Mouse (Mus musculus) Patski (cell line): ENCODE measurements around the gene Mrps27. TPM values are rescaled to one million over a fixed set of nuclear protein-coding genes. Genes with fewer than 3 reads are reported as not detected.

Experiments
- ATAC-seq: fragments of 100-300 bp; one replicate; pipeline ENCODE4 v1.8.0; 2021
- CTCF ChIA-PET: fragments of 350-600 bp; sonication (Branson Sonifier 250); formaldehyde crosslinking; loops from one replicate; lab custom pipeline; 2022; ENCODE audit warnings: inconsistent platforms; lab: Charles Lee
- POLR2A ChIA-PET: fragments of 350-600 bp; sonication (Branson Sonifier 250); formaldehyde crosslinking; loops from one replicate; lab custom pipeline; 2022; ENCODE audit warnings: antibody characterized with exemption, inconsistent platforms; lab: Charles Lee
- DNase-seq: peaks from one replicate; pipeline ENCODE4 v3.0.0-alpha.2; 2011; ENCODE audit warnings: low read depth, low spot score
- H3K27me3 ChIP-seq: fragments of 371-371 bp; one replicate; pipeline ENCODE4 v1.5.1; 2021
- CTCF ChIP-seq: fragments of 100-300 bp; IDR thresholded peaks from one replicate; pipeline ENCODE4 v1.5.1; 2021
- in situ Hi-C: fragments of 300-500 bp; cut with MboI; formaldehyde crosslinking; loops from 3 replicates; pipeline ENCODE4 v1.11.1; 2018; ENCODE audit warnings: low pct_unique_long_range_greater_than_20kb, mixed read lengths
- polyA plus RNA-seq: library from polyadenylated mRNA; unstranded; gene quantifications from one replicate; pipeline ENCODE4 v1.2.3, GENCODE M21; 2021

The Mrps27 gene
- polyA plus RNA-seq, 1 experiment from 2014 or later, result 37.7 TPM

DNA sequence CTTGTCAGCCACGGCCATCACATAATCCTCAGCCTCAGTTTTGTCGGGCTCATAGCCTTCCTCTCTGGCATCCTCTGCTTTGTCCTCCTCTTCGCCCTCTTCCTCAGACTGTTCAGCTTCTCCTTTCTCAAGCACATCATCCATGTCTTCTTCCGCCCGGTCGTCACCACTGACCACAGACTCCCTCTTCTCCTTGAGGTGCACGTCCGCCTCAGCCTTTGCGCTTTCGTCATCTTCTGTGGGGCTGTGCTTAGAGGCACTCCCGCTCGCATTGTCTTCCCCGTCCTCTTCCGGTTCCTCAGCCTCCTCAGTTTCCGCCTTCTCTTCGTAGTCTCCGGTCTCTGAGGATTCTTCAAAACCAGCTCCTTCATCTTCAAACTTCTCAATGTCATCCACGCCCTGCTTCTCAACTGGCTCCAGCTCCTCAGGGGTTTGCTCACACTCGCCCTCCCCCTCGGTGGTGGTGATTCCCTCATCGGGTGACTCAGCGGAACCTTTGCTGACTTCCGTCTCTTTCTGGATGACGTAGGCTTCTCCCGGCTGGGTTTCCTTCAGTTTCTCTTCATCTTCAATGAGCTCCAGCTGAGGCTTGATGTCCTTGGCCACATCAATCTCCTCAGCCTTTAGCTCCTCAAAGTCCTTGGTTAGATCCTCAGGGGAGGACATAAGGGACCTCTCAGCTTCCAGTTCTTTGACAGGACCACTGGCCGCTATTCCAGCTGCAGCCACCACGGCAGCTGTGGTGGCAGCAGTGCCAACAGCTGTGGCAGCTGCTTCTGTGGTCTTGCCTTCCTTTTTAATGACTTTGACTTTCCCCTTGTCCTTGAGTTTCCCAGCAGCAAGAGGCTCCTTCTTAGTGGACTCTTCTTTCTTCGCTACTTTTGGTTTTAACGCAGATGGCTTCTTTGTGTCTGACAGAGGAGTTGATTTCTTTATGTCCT is 88.8 kb downstream of the Mrps27 start:
- no peaks in the 10 kb centered on the region for H3K27me3 ChIP-seq
- no peak for ATAC-seq
- ChIA-PET CTCF (interaction anchor here (1.3 kb wide), 1 partner anchor 21 kb away, joined by 3 read pairs; no protein-coding TSS in a partner anchor), POLR2A (no interaction called here)
- in situ Hi-C loops, result no loop called here
- TF ChIP-seq CTCF, result no peak
- no peak for DNase-seq

DNA sequence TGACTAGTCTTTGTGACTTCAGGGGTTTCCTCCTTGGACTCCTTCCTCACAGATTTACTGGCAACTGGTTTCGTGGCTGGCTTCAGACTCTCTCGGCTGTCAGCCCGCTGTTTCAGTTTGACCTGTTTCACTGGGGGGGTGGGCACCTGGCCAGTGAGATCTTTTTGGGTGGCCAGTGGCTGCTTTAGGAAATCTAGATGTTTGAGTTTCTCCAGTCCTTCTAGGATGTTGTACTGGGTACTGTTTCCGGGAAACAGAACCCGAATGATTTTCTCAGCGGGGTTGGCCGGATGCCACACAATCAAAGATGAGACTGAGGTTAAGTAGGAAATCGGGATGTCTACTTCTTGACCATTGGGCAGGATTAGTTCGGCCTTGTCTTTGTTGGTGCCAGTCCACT is 89.9 kb downstream of the Mrps27 start:
- ChIA-PET POLR2A (no interaction called here), CTCF (interaction anchor here (1.2 kb wide), 1 partner anchor 11 kb away, joined by 3 read pairs; no protein-coding TSS in a partner anchor)
- no peak for DNase-seq
- in situ Hi-C loops, result no loop called here
- H3K27me3 ChIP-seq, result no peaks in the 10 kb centered on the region
- ATAC-seq, result no peak
- TF ChIP-seq CTCF, result no peak

DNA sequence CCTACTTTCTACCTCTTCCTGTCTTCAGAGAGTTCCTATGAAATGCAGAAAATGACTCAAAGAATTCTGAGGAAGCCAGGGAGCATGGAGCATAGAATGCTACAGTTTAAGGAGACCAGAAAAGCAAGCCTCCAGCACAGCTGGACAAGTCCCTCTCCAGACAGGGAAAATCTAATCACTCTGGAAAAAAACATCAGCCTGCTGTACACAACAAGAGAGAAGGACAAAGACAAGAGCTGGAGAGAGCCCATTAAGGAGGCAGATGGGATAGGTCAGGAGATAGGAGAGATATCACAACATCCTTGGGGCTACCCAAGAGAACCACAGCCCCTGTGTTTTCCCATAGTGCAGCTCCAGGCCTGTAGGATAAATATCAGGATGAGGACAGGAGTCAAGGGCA is 92.5 kb downstream of the Mrps27 start:
- POLR2A ChIA-PET, result no interaction called here
- in situ Hi-C loops, result no loop called here
- DNase-seq, result no peak

DNA sequence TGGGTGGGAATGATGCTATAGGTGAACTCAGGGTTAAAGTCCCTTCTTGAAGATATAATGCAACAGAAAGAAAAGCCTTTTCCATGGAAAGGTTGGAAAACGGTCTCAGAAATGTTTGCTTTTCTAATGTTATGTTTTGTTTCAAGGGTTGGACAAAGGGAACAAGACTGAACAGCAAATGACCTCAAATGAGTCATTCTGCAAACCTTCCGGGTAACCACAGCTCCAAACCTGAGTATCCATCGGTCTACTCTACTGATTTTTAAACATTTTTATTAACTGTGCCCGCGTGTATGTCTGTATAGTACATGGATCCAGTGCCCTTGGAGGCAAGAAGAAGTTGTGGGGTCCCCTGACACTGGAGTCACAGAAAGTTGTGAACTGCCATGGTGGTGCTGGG is 94.8 kb downstream of the Mrps27 start:
- TF ChIP-seq CTCF, result no peak
- in situ Hi-C loops, result no loop called here
- CTCF ChIA-PET, result interaction anchor here (0.7 kb wide), 1 partner anchor 8 kb away, joined by 3 read pairs; no protein-coding TSS in a partner anchor
- H3K27me3 ChIP-seq, result no peaks in the 10 kb centered on the region
- no peak for ATAC-seq
- POLR2A ChIA-PET, result no interaction called here
- no peak for DNase-seq

More for the DNA sequence above, 92.5 kb downstream of the Mrps27 start:
- ATAC-seq, result no peak
- no peaks in the 10 kb centered on the region for H3K27me3 ChIP-seq
- CTCF ChIA-PET, result no interaction called here
- TF ChIP-seq CTCF, result no peak

DNA sequence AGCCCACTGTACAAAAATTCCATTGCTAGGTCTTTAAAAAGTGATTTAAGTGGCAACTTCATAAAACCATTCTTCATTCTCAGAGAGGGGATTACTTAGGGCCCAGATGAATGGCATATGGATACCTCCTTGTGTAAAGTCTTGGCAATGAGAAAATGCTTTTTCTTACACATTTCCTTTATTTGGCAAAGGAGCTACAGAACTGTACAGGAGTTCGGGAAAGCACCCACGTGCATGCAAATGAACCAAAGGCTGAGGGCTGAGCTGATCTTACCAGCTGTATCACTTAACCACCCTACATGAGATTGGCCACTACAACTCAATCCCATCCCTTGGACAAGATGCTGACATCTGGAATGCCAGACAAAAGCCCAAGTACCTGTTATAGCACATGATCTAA is 95.6 kb downstream of the Mrps27 start:
- DNase-seq, result no peak
- in situ Hi-C loops, result no loop called here
- POLR2A ChIA-PET, result no interaction called here
- CTCF ChIA-PET, result interaction anchor here (1.2 to 1.7 kb wide), 2 partner anchors 14 to 52 kb away, joined by 3 read pairs; no protein-coding TSS in a partner anchor
- no peak for ATAC-seq
- no peaks in the 10 kb centered on the region for H3K27me3 ChIP-seq
- TF ChIP-seq CTCF, result no peak

DNA sequence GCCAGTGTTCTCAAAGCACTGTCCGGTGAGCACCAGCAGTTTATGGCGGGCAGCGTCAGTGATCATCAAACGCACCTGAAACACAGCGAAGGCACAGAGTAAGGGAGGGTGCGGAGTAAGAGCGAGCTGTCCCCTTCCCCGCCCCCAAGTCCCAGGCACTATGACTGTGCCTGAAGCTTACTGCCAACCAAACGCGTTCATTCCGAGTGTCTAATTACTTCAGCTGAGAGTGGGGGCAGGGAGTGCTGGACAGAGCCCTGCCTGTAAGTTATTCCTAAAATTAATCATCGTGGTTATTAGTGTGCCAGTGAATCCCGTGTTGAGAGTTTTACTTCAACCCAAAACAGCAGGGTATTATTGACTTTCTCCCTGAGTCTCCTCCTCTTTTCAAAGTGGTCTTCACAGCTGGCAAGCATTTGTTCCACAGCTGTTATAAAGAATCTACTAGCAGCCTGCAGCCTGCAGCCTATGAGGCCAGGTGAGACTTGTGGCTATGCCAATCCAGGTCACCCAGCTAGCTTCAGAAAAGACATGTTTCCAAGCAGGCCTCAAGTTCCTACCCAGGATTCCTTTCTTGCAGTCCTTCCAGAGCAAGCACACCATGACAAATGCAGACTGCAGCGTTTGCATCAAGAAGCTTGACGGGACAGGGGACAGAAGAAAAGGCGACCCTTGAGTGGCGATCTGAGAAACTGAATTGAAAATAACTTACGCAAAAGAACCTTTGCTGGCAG is 97.3 kb downstream of the Mrps27 start:
- ATAC-seq (no peak), DNase-seq (no peak)
- in situ Hi-C loops, result no loop called here
- POLR2A ChIA-PET, result no interaction called here
- CTCF ChIA-PET, result interaction anchor here (1.7 kb wide), 1 partner anchor 54 kb away, joined by 3 read pairs; no protein-coding TSS in a partner anchor
- no peaks in the 10 kb centered on the region for H3K27me3 ChIP-seq
- TF ChIP-seq CTCF, result no peak

DNA sequence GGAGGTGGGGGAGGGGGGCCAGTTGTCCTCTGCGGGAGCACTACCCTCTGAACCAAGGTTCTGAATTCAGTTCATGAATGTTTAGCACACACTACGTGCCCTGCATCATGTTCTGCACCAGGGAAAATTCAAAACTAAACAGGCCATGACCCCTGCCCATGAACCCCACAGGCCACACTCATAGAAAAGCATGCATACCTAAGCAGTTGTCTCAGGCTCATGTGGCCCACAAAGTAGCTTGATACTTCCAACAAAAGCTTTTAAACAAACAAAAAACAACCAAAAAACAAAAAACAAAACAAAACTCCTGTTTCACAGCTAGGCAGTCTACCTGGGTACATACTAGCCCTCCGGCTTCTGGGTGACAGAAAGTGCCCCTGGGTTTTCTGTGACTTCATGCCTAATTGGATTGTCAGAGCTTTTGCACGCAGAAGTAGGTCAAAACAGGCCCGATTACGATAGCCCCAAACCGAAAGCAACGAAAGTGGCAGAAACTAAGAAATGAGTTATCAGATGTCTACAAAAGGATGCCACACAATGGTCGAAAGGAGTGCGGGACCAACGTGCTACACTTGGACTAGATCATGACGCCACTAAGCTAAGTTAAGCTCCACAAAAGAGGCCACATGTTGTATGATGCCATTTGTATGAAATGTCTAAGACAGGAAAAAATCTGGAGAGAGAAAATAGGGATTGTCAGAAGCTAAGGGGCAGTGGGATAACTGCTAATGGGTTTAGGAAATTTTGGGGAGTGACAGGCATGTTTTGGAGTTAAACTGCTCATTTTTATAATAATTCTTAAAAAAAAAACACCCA is 98.1 kb downstream of the Mrps27 start:
- no peak for TF ChIP-seq CTCF
- H3K27me3 ChIP-seq, result no peaks in the 10 kb centered on the region
- ChIA-PET CTCF (interaction anchor here (0.9 kb wide), 1 partner anchor 17 kb away, joined by 3 read pairs; no protein-coding TSS in a partner anchor), POLR2A (no interaction called here)
- in situ Hi-C loops, result no loop called here
- no peak for ATAC-seq
- no peak for DNase-seq

DNA sequence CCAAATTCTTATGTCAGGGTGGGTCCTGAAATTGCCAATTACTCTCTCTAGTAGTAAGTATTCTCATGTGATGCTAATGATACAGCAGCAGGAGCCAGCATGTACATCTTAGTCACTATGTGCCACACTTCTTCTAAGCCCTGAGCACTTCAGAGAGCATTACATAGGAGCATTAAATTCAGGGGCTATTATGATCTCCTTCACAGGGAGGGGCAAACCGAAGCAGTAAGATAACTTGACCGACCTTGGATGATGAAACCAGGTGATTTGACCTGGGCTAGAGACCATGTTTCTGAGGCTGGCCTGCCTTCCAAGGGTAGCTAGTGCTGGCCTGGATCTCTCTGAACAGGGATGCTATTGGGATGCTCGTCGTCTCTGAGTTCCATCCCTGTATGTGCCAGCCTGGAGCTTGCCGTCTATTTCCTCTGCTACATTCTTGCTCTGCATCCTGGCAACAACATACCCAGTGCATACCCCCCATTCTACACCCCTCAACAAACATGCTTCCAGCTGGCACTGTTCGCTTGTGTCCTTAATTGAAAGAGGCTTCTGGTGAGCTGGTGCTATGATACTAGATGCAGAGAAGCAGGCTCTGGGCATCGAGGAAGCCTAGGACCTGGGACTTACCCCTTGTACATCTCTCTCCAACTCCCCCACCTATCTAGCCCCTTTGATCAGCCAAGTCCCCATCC is 99.0 kb downstream of the Mrps27 start:
- in situ Hi-C loops, result no loop called here
- no peak for DNase-seq
- no peak for TF ChIP-seq CTCF
- H3K27me3 ChIP-seq, result no peaks in the 10 kb centered on the region
- ATAC-seq, result no peak
- ChIA-PET POLR2A (no interaction called here), CTCF (interaction anchor here (0.9 to 1.2 kb wide), 2 partner anchors 18 to 63 kb away, joined by 3 read pairs; no protein-coding TSS in a partner anchor)

DNA sequence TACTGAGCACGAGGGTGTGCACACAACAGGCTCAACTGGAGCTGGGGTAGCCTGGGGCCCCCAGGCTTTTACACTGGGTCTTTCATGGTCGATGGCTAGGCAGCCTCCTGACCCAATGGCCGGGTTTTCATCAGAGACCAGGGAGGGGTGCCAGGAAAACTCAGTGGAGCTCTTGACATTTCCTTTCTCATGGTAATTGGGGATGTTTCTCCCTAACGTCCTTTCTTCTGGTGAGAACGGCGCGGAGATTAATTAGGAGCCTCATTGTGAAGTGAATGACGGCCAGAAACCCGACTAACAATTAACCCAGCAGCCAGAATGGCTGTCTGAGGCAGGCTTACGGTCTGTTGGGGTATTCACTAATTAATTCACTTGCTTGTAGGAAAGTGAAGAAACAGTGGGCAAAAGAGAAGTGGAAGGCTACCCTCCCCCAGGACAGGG is 99.9 kb downstream of the Mrps27 start:
- ChIA-PET POLR2A (no interaction called here), CTCF (interaction anchor here (1.2 kb wide), 1 partner anchor 64 kb away, joined by 3 read pairs; no protein-coding TSS in a partner anchor)
- no peaks in the 10 kb centered on the region for H3K27me3 ChIP-seq
- DNase-seq (no peak), ATAC-seq (no peak)
- in situ Hi-C loops, result no loop called here
- TF ChIP-seq CTCF, result no peak
